Mouse (Mus musculus) thymus, postnatal 36 days (tissue): ENCODE data around the gene Nfatc3.

ENCODE experiments used
- DNase-seq, 2 experiments: peaks; one replicate each; pipeline ENCODE4 v3.0.0; 2022; ENCODE audit warnings: mixed read lengths in 2 of 2

The Nfatc3 gene

DNA sequence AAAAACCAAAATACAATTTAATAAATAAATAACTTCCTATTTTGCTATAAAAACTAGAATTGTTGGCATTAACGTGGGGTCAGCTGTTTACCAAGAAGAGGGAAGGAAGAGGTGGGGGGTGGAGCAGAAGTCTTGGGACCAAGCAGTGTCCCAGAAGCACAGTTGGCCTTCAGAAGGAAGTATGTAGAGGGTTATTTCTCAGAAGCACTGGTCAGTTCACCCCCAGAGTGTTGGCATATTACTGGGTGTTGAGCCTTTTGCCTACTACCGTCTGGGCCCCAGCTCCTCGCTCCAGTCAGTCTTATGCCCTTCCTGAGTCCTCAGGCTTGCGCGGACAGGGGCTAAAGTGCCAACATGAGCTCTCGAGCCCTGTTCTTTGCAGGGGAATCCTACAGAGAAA, 90.4 kb downstream of the Nfatc3 start:
- no peak for DNase-seq

DNA sequence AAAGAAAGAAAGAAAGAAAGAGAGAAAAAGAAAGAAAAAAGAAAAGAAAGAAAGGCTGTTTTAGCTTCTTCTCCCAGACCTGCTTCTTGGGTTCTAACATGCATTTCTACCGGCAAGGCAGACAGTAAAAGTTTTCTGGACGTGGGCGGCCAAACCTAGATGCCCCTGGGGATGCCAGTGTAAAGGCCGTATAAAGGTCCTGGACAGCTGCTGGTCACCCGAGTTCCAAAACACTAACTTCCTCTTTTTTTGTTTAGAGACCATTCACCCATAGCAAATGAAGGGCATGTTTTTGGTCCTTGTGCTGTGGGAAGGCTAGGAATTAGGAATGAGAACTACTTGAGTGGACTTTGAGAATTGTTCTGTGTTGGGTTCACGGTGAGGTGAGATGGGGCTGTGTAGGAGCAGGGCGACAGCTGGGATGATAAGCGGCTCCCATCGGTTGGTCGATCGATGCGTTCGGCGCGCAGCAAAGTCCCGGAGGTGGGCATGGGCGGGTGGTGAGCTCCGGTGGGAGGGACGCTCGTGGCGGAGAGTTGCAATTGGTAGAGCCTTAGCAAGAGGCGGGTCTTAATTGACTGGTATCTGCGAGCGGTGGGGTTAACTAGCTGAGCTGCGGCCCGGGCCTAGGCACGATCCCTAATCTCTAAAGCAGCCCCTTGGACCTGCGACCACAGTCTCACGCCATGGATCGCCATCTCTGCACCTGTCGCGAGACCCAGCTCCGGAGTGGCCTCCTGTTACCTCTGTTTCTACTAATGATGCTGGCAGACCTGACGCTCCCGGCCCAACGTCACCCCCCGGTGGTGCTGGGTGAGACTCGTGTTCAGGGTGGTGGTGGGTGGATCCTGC, 91.4 kb downstream of the Nfatc3 start, which contains the start of gene Pla2g15:
Pla2g15 (plus strand) TSS at position 599 of the 852 bp plus-strand sequence.
- peak; percentile 94 to 95 for DNase-seq

DNA sequence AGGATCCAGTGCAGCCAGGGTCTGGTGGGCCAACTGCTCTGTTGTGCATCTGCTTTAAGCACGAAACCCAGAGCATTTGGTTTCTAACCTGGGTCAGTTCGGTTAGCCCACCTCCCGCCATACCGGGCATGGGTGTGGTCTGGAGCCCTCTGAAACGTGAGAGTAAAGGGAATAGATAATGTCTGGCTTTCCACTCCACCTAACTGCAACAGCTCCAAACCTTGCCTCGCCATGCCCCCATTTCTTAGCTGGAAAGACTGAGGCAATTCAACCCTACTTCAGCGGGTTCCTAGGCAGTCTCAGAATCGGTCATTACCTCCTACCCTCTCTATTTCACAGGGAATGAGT, 92.0 kb downstream of the Nfatc3 start:
- DNase-seq = no peak

DNA sequence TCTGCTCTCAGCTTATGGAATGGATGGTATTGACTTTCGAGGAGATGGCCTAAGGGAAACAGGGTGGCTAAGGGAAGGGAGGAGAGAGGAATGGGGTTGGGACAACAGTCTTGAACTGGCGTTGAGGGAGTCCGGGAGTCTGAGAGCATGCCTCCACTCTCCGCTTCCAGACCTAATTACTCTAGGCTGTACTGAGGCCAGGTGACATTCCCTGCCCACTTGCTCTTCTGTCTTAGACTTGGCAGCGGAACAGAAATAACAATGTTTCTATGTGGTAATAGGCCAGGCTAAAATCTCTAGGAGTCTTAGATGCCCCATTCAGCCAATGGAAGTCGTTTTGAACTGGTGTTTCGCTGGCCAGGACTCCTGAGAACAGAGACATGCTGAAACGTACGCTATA, 92.4 kb downstream of the Nfatc3 start:
- DNase-seq = no peak

DNA sequence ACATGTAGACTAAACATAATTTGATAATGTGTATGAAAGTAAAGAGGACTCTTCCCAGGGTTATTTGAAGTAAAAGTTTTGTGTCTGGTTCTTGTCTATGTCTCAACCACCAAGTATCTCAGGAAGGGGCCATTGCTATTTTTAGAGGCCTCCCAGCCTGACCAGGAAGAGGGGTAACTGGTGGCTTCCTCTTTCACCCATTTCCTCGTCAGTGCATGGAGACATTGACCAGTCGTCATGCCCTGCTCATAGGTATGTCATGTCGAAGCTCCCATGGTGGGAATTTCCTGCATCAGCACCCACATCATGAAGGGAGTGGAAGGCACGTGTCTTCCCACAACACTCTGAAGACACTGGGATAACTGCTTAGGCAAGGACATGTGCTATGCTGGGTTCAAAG, 94.2 kb downstream of the Nfatc3 start:
- DNase-seq = no peak

DNA sequence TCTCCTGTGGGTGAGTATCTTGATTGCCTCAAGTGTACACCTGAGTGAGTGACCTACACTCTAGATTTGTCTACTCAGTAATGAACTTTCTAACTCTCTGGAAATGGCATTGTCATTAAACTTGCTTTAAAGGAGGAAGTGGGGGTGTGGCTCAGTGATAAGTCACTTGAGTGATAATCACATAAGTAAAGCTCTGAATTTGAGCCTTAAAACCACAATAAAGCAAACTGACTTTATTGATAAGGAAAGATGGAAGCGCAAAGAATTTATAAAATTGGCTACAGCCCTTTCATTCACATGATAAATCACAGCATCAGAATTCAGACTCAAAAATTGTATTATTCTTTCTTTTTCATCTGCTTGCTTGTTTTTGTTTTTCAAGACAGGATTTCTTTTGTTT, 98.8 kb downstream of the Nfatc3 start:
- no peak for DNase-seq

DNA sequence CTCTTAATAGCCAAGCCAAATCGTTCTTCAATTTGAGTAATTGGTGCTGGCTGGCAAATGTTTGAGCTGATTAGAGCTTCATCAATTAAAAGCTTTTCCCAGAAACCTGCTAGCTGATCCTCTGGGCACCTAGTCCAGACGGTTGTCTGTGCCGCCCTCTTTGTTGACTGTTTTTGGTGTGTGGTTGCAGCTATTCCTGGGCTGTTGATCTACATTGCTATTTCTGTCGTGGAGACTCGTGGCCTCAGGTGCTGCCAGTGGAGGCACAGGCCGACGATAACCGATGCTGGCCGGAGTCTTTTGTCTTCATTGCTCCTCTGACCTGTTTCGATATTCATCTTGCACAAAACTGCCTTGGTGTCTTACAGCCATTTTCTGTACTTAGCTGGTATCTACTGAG, 99.7 kb downstream of the Nfatc3 start:
- DNase-seq = no peak

DNA sequence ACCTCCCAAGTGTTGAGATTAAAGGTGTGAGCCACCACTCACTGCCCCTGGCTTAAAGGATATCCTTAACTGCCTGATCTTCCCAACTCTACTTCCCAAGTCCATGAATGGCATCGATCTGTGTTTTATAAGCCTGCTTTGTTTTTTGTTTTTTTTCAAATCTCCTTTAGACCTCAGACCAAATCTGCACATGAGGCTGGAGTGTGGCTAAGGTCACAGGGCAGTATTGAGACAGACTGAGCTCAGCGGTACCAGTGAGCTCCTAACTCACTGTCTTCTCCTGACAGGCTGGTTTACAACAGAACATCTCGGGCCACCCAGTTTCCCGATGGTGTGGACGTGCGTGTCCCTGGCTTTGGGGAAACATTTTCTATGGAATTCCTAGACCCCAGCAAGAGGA, 101.2 kb downstream of the Nfatc3 start:
- DNase-seq = no peak

DNA sequence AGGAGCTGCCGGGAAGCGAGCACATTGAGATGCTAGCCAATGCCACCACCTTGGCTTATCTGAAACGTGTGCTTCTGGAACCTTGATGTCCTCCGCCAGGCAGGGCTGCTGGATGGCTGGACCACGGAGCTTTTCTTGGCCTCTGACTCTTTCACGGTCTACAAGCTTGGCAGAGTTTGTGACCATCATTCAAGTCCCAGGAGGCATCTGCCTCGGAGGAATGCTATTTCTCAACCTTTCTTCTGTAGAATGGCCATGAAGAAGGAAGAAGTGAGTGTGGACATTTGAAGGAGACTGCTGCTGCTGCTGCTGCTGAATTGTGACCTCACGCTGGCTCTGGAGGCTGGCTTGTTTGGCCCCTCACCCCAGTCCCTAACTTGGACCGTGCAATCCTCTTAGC, 104.6 kb downstream of the Nfatc3 start:
- no peak for DNase-seq

DNA sequence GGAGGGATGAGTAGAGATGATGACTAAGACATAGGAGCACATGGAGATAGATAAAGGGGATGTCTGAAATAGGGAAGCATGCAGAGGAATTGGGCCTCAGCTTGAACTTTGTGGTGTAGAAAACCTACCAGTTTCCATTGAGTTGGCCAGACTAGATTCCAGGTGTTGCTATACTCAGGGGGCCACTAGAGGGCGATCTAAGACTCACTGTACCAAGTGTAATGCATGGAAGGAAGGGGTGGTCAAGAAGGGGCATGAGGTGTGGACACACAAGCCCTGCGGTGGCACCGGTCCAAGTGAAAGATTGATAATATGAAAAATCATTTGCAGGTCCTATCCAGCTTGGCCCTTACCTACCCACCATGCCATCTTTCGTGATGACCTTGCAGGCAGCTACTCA, 106.8 kb downstream of the Nfatc3 start:
- DNase-seq = peak; percentile 59 to 72

DNA sequence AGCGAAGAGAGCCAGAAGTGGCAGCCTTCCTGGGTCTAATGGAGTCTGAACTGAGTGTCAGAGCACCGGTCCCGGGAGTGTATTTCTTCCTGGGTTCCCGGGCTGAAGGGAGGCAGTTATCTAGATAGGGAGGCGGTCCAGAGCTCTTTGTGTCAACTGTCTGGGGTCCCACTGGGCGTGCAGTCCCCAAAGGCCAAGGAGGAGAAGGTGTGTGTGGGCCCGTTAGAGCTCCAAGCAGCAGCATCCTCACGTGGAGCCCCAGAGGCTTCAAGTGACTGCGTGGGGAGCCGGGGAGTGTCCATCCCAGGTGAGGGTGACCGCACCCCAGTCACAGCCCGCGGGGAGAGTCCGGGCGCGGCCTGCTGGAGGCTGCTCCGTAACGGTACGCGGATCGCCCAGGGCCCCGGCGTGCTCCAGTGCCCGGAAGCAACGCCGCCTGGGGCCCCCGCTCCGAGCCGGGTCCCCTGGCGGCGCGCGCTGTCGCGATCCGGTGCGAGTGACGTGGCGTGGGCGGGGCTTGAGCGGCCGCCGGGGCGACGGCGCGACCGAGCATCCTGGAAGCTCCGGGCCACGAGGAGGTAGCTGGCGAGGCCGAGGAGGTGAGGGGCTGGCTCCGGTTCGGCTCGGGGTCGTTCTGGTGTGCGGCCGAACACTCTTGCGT, 109.8 kb downstream of the Nfatc3 start, which contains the start of gene Slc7a6:
Slc7a6 (plus strand) TSS at position 502 of the 661 bp plus-strand sequence.
- DNase-seq = peak; percentile 94

DNA sequence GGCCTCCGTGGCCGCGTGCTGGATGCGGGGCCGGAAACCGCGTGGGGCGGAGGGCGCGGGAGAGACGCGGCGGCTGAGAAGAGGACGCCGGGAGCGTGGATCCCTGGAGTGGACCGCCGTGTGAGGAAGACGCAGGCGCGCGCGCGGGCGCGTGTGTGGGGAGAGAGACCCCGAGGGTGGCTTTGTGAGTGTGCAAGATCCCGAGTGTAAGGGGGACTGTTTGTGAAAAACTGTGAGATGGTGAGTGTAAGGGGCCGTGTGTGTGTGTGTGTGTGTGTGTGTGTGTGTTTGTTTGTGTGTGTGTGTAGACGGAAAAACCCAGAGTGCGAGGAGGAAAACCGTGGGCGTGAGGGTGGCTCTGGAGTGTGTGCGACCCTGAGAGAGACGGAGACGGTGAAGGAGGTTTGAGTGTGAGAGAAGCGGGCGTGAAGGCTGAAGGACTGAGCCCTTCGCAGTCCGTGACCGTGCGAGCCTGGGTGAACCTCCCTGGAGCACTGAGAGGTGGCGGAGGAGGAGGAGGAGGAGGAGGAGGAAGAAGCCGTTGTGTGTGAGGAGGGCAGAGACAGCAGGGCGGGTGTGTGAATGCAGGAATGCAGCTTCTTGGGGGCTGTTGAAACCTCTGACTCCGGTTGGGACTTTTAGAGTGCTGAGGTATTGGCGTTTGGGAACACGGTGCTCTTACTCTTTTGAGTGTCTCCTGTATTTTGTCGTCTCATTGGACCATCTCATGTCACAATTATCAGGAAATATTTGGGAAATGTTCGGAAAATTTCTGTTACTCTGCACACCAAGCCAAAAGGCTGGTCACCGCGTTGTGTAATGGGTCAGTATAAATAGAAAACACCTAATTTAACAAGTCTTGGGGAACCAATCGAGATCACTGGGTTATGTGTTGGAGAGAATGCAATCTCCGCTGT, 110.6 kb downstream of the Nfatc3 start:
- peak; percentile 55 to 61 for DNase-seq

DNA sequence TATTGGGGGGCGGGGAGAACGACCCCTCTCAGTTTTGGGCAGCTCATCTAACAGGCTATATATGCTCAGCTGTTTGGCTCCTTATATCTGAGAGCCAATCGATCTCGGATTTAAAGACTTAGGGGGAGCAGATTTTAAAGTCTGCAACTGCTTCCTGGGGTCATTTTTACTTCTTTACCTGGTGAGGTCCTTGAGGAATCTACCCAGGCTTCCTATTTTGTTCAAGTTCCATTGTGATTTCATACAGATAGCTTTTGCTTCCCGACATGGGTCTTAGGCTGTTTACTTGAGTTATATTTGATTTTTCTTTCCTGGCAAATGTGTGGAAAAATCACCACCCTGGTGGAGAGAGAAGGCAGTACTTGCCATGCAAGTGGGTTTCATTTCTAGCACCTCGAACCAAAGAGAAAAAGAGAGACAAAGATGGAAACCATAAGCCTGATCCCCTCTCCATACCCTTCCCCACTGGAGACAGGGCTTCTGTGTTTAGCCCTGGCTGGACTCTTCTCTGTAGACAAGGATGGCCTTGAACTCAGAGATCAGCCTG, 111.4 kb downstream of the Nfatc3 start:
- no peak for DNase-seq

DNA sequence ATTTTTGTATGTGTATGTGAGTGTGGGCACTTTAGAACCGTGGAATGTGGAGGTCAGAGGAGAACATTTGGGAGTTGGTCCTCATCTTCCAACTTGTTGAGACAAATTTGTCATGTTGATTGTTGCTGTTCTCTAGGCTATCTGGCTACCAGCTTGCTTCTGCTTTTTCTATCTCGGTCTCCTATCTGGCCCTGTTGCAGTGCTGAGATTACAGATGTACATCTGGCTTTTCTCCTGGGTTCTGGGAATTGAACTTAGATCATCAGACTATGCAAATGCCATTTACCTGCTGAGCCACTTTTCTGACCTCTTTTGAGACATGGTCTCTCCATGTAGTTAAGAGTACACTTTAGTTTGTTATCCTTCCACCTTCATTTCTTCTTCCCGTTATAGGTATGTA, 114.9 kb downstream of the Nfatc3 start:
- DNase-seq = no peak

DNA sequence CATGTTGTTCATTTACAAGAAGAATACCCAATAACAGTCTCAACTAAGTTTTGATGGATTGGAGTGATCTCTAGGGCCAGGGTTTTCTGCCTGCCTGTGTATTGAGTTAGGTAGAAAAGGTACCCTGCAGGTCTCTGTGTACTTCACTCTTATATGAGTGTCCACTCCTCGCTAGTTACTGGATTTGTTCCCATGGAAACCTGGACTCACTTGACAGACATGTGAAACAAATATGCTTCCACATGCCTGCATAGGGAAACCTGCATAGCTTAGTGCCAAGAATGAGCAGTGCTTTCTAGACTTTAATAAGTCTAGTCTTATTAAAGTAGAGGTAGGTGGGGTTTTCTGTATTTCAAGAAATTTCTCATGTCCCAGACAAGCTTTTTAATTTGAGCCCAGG, 118.3 kb downstream of the Nfatc3 start:
- no peak for DNase-seq

DNA sequence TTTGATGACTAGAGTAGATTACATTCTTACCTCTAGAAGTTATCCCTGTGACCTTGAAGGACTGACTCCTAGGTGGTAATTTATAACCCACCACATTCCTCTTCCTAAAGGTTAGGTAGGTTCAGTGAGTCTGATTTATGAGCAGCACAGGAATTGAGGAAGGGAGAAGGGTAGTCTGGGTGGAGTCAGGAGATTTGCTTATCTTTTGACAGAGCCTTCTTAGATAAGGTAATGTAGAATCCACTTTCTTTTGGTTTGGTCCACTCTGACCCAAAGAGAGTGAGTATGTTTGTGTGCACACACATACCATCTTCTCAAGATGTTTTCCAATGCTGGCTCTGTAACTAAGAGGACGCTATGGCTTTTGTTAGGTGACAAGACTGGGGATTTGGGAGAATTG, 119.0 kb downstream of the Nfatc3 start:
- DNase-seq = no peak

DNA sequence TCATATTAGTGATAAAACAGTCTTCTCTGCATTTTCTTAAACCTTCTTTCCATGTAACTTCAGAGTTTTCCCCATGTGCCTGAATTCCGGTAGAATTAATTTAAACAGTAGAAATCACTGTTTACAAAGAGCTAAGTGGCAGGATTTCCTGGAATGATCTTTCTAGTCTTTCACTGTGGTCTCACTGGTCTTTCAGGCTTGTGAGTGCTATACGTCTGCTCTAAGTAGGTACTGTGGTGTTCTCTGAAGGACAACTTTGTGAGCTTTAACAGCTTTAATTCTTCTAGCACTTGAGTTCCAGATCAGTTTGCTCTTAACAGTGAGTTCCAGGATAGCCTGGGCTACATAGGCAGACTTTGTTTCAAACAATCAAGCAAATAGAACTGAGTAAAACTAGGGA, 119.8 kb downstream of the Nfatc3 start:
- DNase-seq = no peak
